Mouse (Mus musculus) liver, embryonic 18 days (tissue): ENCODE results near the gene 1700074P13Rik. TPM values are rescaled to one million over a fixed set of nuclear protein-coding genes. Genes with fewer than 3 reads are reported as not detected.

Experiments
- polyA plus RNA-seq: library from polyadenylated mRNA; depleted of rRNA; stranded (reverse); fragments of >200 nt; gene quantifications from 2 replicates; pipeline ENCODE4 v1.2.3, GENCODE M21; 2012; rRNA removed

The 1700074P13Rik gene
- not detected in 2 replicates for polyA plus RNA-seq

DNA sequence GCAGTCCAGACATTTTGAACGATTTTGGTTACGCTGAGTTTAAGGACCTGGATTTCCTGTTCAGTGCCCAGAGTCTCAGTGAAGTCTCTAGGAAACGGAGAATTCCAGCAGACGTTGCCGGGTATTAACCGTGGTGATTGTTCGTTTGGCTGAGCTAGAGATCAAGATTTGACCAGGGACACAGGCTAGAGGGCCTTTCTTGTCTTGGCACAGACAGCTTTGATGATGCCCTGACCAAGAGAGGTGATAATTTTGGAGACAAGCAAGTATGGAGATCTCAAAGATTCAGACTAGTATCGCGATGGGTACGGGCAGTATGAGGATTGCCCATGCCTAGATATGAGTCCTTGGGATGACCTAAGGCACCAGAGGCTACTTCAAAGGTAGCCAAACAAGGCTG is at the start of gene 1700074P13Rik:
Gene 1700074P13Rik (minus strand): TSS at position 101 of the 400 bp plus-strand sequence.

DNA sequence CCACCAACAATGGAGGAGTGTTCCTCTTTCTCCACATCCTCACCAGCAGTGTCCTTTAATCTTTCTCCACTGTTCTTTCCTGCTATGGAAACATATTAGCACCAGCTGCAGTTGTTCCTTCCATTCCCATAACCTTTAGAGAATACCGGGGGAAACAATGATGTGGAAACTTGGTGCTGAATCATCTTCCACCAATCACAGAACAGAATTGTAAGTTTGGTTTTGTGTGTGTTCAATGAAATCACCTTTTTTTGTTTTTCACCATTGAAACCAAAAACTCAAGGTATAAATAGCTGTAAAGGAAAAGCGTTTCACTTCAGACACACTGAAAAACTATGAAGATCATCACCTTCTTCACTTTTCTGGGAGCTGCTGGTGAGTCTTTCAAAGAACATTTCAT is 24.1 kb upstream of the 1700074P13Rik start, which contains the start of gene 1810009J06Rik:
Gene 1810009J06Rik (plus strand): TSS at position 301 of the 400 bp plus-strand sequence.

GRCm38 (mm10) chr6:40951770-40952169 is 11.4 kb upstream of the 1700074P13Rik start, which contains the start of gene Gm4744:
TSS of gene Gm4744 (minus strand) at chr6:40951870.

GRCm38 (mm10) chr6:40900287-40900686 is 40.1 kb downstream of the 1700074P13Rik start, which contains the start of gene Prss58:
TSS of gene Prss58 (minus strand) at chr6:40900387.

GRCm38 (mm10) chr6:40887394-40887793 is 53.0 kb downstream of the 1700074P13Rik start, which contains the start of gene Moxd2:
TSS of gene Moxd2 (minus strand) at chr6:40887494.

Other genes starting within 250 kb of the 1700074P13Rik start
- not detected in 2 replicates for gene Moxd2, start 53.1 kb downstream of the 1700074P13Rik start, polyA plus RNA-seq
- gene Prss58, start 40.2 kb downstream of the 1700074P13Rik start, polyA plus RNA-seq: not detected in 2 replicates
- not detected in 2 replicates for gene Gm4744, start 11.3 kb upstream of the 1700074P13Rik start, polyA plus RNA-seq
- gene 1810009J06Rik, start 24.2 kb upstream of the 1700074P13Rik start, polyA plus RNA-seq: not detected in 2 replicates
- gene Gm2663, start 58.9 kb upstream of the 1700074P13Rik start, polyA plus RNA-seq: not detected in 2 replicates
- gene 2210010C04Rik, start 95.0 kb upstream of the 1700074P13Rik start, polyA plus RNA-seq: 0.25 TPM in 1 of 2 replicates, not detected in the other